26 mouse cellular contexts compared by ENCODE assay signal in the genomic region with DNA sequence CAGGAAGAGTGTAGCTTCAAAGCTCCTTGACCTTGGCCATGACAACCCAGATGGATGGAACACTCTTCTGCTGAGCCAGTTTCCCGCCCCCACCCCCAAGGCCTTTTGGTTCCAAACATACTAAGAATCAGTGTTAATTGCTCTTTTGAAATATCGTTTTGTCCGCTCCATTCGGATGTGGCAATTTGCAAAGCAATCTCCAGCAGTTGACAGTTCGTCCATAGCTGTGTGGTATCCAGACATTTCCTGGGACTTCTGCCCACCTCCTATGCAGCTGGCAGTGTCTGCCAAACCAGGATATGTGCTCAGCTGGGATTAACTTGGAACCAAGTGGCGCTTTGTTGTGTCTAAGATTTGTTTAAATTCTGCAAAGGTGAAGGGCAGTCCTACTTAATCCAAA. TPM values are rescaled to one million over a fixed set of nuclear protein-coding genes. Genes with fewer than 3 reads are reported as not detected.
DNase-seq lines count a peak whose midpoint lies in the region; TF ChIP-seq lines count a peak whose summit lies in the region.
"Had no signal": no experiment of that assay in that cellular context is flagged by ENCODE, and none has a peak within 500 bp of the region (broad histone marks: within the 10 kb centered on the region; RNA-seq: fewer than 3 reads in every experiment).

No protein-coding gene starts in this region.

- no peak for TF ChIP-seq EP300 in heart, adult 2 months (IDR thresholded peaks at IDR 0.05; ENCODE audit: insufficient read depth, low read depth, low read length)

- DNase-seq in adrenal gland, postnatal 10 days = peak; percentile 45
- no peak for DNase-seq in adrenal gland, adult 18-20 months (ENCODE audit: low spot score in 2 of 2)
- peak in 1 of 2 experiments; percentile 18 for DNase-seq in heart, adult 2 months
- DNase-seq in heart, postnatal 10 days = no peak
- no peak for DNase-seq in left cerebral cortex, adult 2 months (ENCODE audit: extremely low spot score in 1 of 2, low spot score in 2 of 2)
- no peak for DNase-seq in left cerebral cortex, postnatal 10 days (ENCODE audit: extremely low spot score in 1 of 2, low spot score in 2 of 2)
- peak; percentile 69 for DNase-seq in adipocyte (ENCODE audit: low spot score)
- no peak for DNase-seq in testis, postnatal 10 days (ENCODE audit: low spot score)
- DNase-seq: cerebellum, adult 18-20 months; cerebellum, postnatal 36 days; embryo, embryonic 11 days; gastrocnemius, postnatal 25 days; kidney, postnatal 4 days; liver; right cerebral cortex, postnatal 4 days; thymus, adult 18-20 months; thymus, postnatal 36 days had no signal

- no peak for TF ChIP-seq CTCF in heart, adult 2 months (IDR thresholded peaks at IDR 0.05)
- TF ChIP-seq CTCF in left cerebral cortex, adult 2 months (IDR thresholded peaks at IDR 0.05) = no peak

- H3K9ac ChIP-seq in heart, adult 2 months (ENCODE audit: low read depth, low read length) = no peak overlapping the region
- H3K9ac ChIP-seq: embryonic facial prominence, embryonic 13.5 days; forebrain, embryonic 15.5 days; liver, embryonic 15.5 days; lung, embryonic 15.5 days; stomach, embryonic 15.5 days had no signal

- peak overlapping the region; percentile 71 for H3K27ac ChIP-seq in heart, adult 2 months
- H3K27ac ChIP-seq in left cerebral cortex, adult 2 months = peak overlapping the region; percentile 24; the same call in 1 of the 2 replicates
- H3K27ac ChIP-seq: embryonic facial prominence, embryonic 13.5 days; forebrain, embryonic 15.5 days; limb, embryonic 10.5 days; liver, embryonic 15.5 days; macrophage; stomach, embryonic 15.5 days had no signal

- no peak for TF ChIP-seq POLR2A in heart, adult 2 months (IDR thresholded peaks at IDR 0.05; ENCODE audit: insufficient read depth, low read depth, low read length)

- H3K79me2 ChIP-seq in heart, adult 2 months (replicated peaks; ENCODE audit: control insufficient read depth, insufficient read depth, low read length) = no peaks in the 10 kb centered on the region

- H3K4me1 ChIP-seq in heart, adult 2 months (ENCODE audit: control insufficient read depth, insufficient read depth, low read length) = peaks cover 7% of the 10 kb centered on the region
- H3K4me1 ChIP-seq: embryonic facial prominence, embryonic 13.5 days; limb, embryonic 10.5 days; liver, embryonic 15.5 days; stomach, embryonic 15.5 days had no signal

- H3K36me3 ChIP-seq in heart, adult 2 months (ENCODE audit: control insufficient read depth, insufficient read depth, low read length) = no peaks in the 10 kb centered on the region
- H3K36me3 ChIP-seq: embryonic facial prominence, embryonic 13.5 days; forebrain, embryonic 15.5 days; limb, embryonic 10.5 days; liver, embryonic 15.5 days; lung, embryonic 15.5 days; stomach, embryonic 15.5 days had no signal

- WGBS in heart, adult 2 months = 74% methylated on average over 6 of the region's 6 CpGs

- intact Hi-C loops in heart, adult 2 months (cut with DNase I) = loop anchor here (5.0 kb wide), 2 partner anchors 197 to 312 kb away; no protein-coding TSS in a partner anchor
- intact Hi-C loops in heart, postnatal 10 days (cut with DNase I) = loop anchor here (2.0 to 5.0 kb wide), 2 partner anchors 67 to 199 kb away; no protein-coding TSS in a partner anchor
- intact Hi-C loops in left cerebral cortex, adult 2 months (cut with DNase I) = no loop called here
- intact Hi-C loops in left cerebral cortex, postnatal 10 days (cut with DNase I) = no loop called here

- no peak overlapping the region for H3K4me3 ChIP-seq in heart, adult 2 months
- H3K4me3 ChIP-seq in left cerebral cortex, adult 2 months = no peak overlapping the region
- H3K4me3 ChIP-seq: embryonic facial prominence, embryonic 13.5 days; erythroblast, embryonic 14.5 days; forebrain, embryonic 15.5 days; limb, embryonic 10.5 days; liver, embryonic 15.5 days; lung, embryonic 15.5 days; stomach, embryonic 15.5 days had no signal

- no peaks in the 10 kb centered on the region for H3K27me3 ChIP-seq in heart, adult 2 months (ENCODE audit: control insufficient read depth, insufficient read depth, low read length)
- H3K27me3 ChIP-seq: embryonic facial prominence, embryonic 13.5 days; forebrain, embryonic 15.5 days; liver, embryonic 15.5 days; lung, embryonic 15.5 days; Patski; stomach, embryonic 15.5 days had no signal

RNA-seq across cellular contexts. Expression of a gene that starts 8.8 kb away (rescaled TPM):
- 100 to 1,000 TPM; 168 to 186 TPM for total RNA-seq in adrenal gland, postnatal 10 days (2021)
- total RNA-seq in adrenal gland, adult 18-20 months (2021) = 100 to 1,000 TPM; 189 to 196 TPM
- 100 to 1,000 TPM; 148 to 157 TPM for total RNA-seq in heart, adult 2 months (2021)
- polyA plus RNA-seq in heart, adult 2 months (2012; rRNA removed) = 52.5 and 94.8 TPM in 2 replicates
- 100 to 1,000 TPM; 194 to 206 TPM for total RNA-seq in heart, postnatal 10 days (2021)
- total RNA-seq in left cerebral cortex, adult 2 months (2021) = 100 to 1,000 TPM; 153 to 165 TPM
- 100 to 1,000 TPM; 125 to 126 TPM for total RNA-seq in left cerebral cortex, postnatal 10 days (2021)

Comparison
In these comparisons a context has a peak if more than half of its experiments do, and no peak if none do; other contexts are left out.
1. DNase-seq: peak in adrenal gland, postnatal 10 days (single experiment) and adipocyte (single experiment); none in adrenal gland, adult 18-20 months (0 of 2), heart, postnatal 10 days (0 of 2), left cerebral cortex, adult 2 months (0 of 2), left cerebral cortex, postnatal 10 days (0 of 2) and testis, postnatal 10 days (single experiment).
2. intact Hi-C loops: an anchor here in heart, adult 2 months (5.0 kb wide) and heart, postnatal 10 days (2.0 to 5.0 kb wide); none called in left cerebral cortex, adult 2 months and left cerebral cortex, postnatal 10 days.